Comparison of ENCODE assay signal across 21 mouse cellular contexts in the genomic region with DNA sequence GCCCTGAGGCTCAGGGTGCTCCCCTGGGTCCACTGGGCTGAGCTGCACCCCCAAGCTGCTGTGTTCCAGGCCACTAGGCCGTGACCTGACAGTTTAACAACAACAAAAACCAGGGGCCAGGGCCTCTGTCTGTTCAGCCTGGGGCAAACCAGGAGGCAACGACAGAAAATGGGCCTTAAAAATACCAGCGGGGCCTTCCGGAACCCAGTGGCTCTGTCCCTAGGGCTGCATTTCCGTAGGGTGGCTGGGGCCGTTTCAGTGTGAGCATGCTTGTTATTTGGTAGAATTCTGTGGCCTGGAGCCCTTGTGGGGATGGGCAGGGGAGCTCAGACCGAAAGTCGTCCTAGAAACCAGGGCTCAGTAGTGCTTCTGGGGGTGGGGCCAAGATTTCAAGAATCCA. TPM values are rescaled to one million over a fixed set of nuclear protein-coding genes. Genes with fewer than 3 reads are reported as not detected.
DNase-seq lines count a peak whose midpoint lies in the region; ATAC-seq and TF ChIP-seq lines count a peak whose summit lies in the region.
"Had no signal": no experiment of that assay in that cellular context is flagged by ENCODE, and none has a peak within 500 bp of the region (broad histone marks: within the 10 kb centered on the region; RNA-seq: fewer than 3 reads in every experiment).

No protein-coding gene starts in this region.

- no peak for ATAC-seq in hindbrain, embryonic 13.5 days (ENCODE audit: low FRiP score)
- ATAC-seq in hindbrain, embryonic 11.5 days (ENCODE audit: low FRiP score): no peak
- no peak for ATAC-seq in liver, embryonic 12.5 days
- ATAC-seq: forebrain, embryonic 16.5 days; intestine, embryonic 15.5 days; lung, postnatal 0 days; Patski had no signal

- dilution Hi-C loops in CH12.LX (cut with MboI; ENCODE audit: extremely low pct_ligation_motif_present, extremely low pct_unique_long_range_greater_than_20kb, low sequenced_read_pairs): no loop called here

- DNase-seq in hindbrain, embryonic 11.5 days (ENCODE audit: low spot score): no peak
- DNase-seq in A20 (ENCODE audit: low read depth, low spot score) (peak; percentile 89), CH12.LX (ENCODE audit: extremely low read depth) (peak; percentile 65)
- DNase-seq in layer of hippocampus, adult 18-20 months (ENCODE audit: low spot score in 2 of 2): no peak
- no peak for DNase-seq in lung, postnatal 25 days (ENCODE audit: low spot score)
- DNase-seq in lung, adult 18-20 months: no peak
- DNase-seq: cerebellum, postnatal 36 days; gastrocnemius, postnatal 14 days; right cerebral cortex, postnatal 25 days; thymus, postnatal 14 days had no signal

- H3K4me1 ChIP-seq in hindbrain, embryonic 13.5 days (replicated peaks): peaks cover 35% of the 10 kb centered on the region
- H3K4me1 ChIP-seq in hindbrain, embryonic 11.5 days (replicated peaks; ENCODE audit: control insufficient read depth, insufficient read depth, low read length): 0 out of 2 replicates have a peak, but pooled peaks cover 2% of the 10 kb centered on the region
- H3K4me1 ChIP-seq in CH12.LX (ENCODE audit: control insufficient read depth in 1 of 2, insufficient read depth in 2 of 2): peaks cover 23 to 56% of the 10 kb centered on the region in 2 experiments
- H3K4me1 ChIP-seq in liver, embryonic 12.5 days: peaks cover 51% of the 10 kb centered on the region

- in situ Hi-C loops in CH12.LX (cut with MboI; ENCODE audit: low pct_ligation_motif_present, low pct_unique_long_range_greater_than_20kb, low sequenced_read_pairs): loop anchor here (5.0 to 25.0 kb wide), 2 partner anchors 42 to 258 kb away; a partner anchor contains a TSS

- no peak for TF ChIP-seq RAD21 in CH12.LX (IDR thresholded peaks at IDR 0.05; ENCODE audit: low read depth, low read length)

- H3K27me3 ChIP-seq in hindbrain, embryonic 13.5 days: no peaks in the 10 kb centered on the region
- H3K27me3 ChIP-seq in hindbrain, embryonic 11.5 days (ENCODE audit: control insufficient read depth, insufficient read depth, low read length): no peaks in the 10 kb centered on the region
- no peaks in the 10 kb centered on the region for H3K27me3 ChIP-seq in CH12.LX (replicated peaks)
- no peaks in the 10 kb centered on the region for H3K27me3 ChIP-seq in liver, embryonic 12.5 days (replicated peaks)
- H3K27me3 ChIP-seq: heart, embryonic 13.5 days; intestine, embryonic 15.5 days; kidney, embryonic 15.5 days; limb, embryonic 13.5 days; Patski had no signal

- TF ChIP-seq EP300 in CH12.LX (IDR thresholded peaks at IDR 0.05; ENCODE audit: low read length): 0 out of 2 replicates have a peak, but pooled peaks have one; percentile 10

- peaks cover 59% of the 10 kb centered on the region for H3K79me2 ChIP-seq in CH12.LX (replicated peaks; ENCODE audit: control insufficient read depth, extremely low read depth, insufficient read depth, poor library complexity, severe bottlenecking)

- TF ChIP-seq POLR2A in CH12.LX (IDR thresholded peaks at IDR 0.05; ENCODE audit: low read depth, low read length): no peak

- WGBS in hindbrain, embryonic 13.5 days: 85% methylated on average over 8 of the region's 8 CpGs
- WGBS in hindbrain, embryonic 11.5 days: 88% methylated on average over 8 of the region's 8 CpGs
- WGBS in liver, embryonic 12.5 days (ENCODE audit: insufficient replicate concordance): 88% methylated on average over 8 of the region's 8 CpGs

- H3K36me3 ChIP-seq in hindbrain, embryonic 13.5 days: peaks cover 62% of the 10 kb centered on the region
- H3K36me3 ChIP-seq in hindbrain, embryonic 11.5 days (ENCODE audit: control insufficient read depth, insufficient read depth, low read length): peaks cover 42% of the 10 kb centered on the region
- peaks cover 52 to 60% of the 10 kb centered on the region in 2 experiments for H3K36me3 ChIP-seq in CH12.LX (replicated peaks in 1 of 2; ENCODE audit: control insufficient read depth in 1 of 2, insufficient read depth in 1 of 2, low read length in 1 of 2)
- peaks cover 68% of the 10 kb centered on the region for H3K36me3 ChIP-seq in liver, embryonic 12.5 days

- peak overlapping the region; percentile 39; the same call in 1 of the 2 replicates for H3K9ac ChIP-seq in hindbrain, embryonic 13.5 days
- no peak overlapping the region for H3K9ac ChIP-seq in hindbrain, embryonic 11.5 days (ENCODE audit: low read depth, low read length)
- peak overlapping the region; percentile 99 for H3K9ac ChIP-seq in CH12.LX (ENCODE audit: insufficient read depth, low read depth)
- H3K9ac ChIP-seq in liver, embryonic 12.5 days: 0 out of 2 replicates have a peak overlapping the region, but pooled peaks have one; percentile 15
- H3K9ac ChIP-seq: intestine, embryonic 15.5 days had no signal

- H3K4me3 ChIP-seq in hindbrain, embryonic 13.5 days: no peak overlapping the region
- no peak overlapping the region for H3K4me3 ChIP-seq in hindbrain, embryonic 11.5 days (ENCODE audit: low read depth, low read length)
- H3K4me3 ChIP-seq in CH12.LX (replicated peaks in 1 of 3; ENCODE audit: low read depth in 2 of 3, low read length in 2 of 3, poor library complexity in 1 of 3): peak overlapping the region in 1 of 3 experiments; percentile 1
- H3K4me3 ChIP-seq in liver, embryonic 12.5 days: no peak overlapping the region
- H3K4me3 ChIP-seq: heart, embryonic 13.5 days; intestine, embryonic 15.5 days; kidney, embryonic 15.5 days; left cerebral cortex, adult 2 months; myocyte had no signal

- no peak overlapping the region for H3K4me2 ChIP-seq in hindbrain, embryonic 13.5 days
- no peak overlapping the region for H3K4me2 ChIP-seq in hindbrain, embryonic 11.5 days (replicated peaks; ENCODE audit: low read depth, low read length)
- peak overlapping the region; percentile 82; the same call in 1 of the 2 replicates for H3K4me2 ChIP-seq in CH12.LX (ENCODE audit: insufficient read depth, low read depth, poor library complexity, severe bottlenecking)
- no peak overlapping the region for H3K4me2 ChIP-seq in liver, embryonic 12.5 days
- H3K4me2 ChIP-seq: heart, embryonic 13.5 days; intestine, embryonic 15.5 days; kidney, embryonic 15.5 days; limb, embryonic 13.5 days had no signal

- no peaks in the 10 kb centered on the region for H3K9me3 ChIP-seq in hindbrain, embryonic 13.5 days
- H3K9me3 ChIP-seq in hindbrain, embryonic 11.5 days (ENCODE audit: control insufficient read depth, low read length): no peaks in the 10 kb centered on the region
- peaks cover 15% of the 10 kb centered on the region for H3K9me3 ChIP-seq in CH12.LX (replicated peaks; ENCODE audit: low read length)
- H3K9me3 ChIP-seq in liver, embryonic 12.5 days (replicated peaks): peaks cover 12% of the 10 kb centered on the region
- H3K9me3 ChIP-seq: intestine, embryonic 15.5 days; kidney, embryonic 15.5 days; limb, embryonic 13.5 days had no signal

- no peak overlapping the region for H3K27ac ChIP-seq in hindbrain, embryonic 13.5 days
- no peak overlapping the region for H3K27ac ChIP-seq in hindbrain, embryonic 11.5 days (ENCODE audit: low read depth, low read length)
- peak overlapping the region; percentile 96 for H3K27ac ChIP-seq in CH12.LX (ENCODE audit: insufficient read depth, low read depth)
- H3K27ac ChIP-seq in liver, embryonic 12.5 days: 0 out of 2 replicates have a peak overlapping the region, but pooled peaks have one; percentile 33
- H3K27ac ChIP-seq: heart, embryonic 13.5 days; intestine, embryonic 15.5 days; left cerebral cortex, adult 2 months; limb, embryonic 13.5 days had no signal

- no peak for TF ChIP-seq CTCF in CH12.LX (conservative IDR thresholded peaks at IDR 0.05 in 1 of 2, IDR thresholded peaks at IDR 0.05 in 1 of 2; ENCODE audit: low read depth in 2 of 2, low read length in 2 of 2)

TF ChIP-seq in CH12.LX, 34 proteins besides CTCF, POLR2A, EP300 and RAD21 (continues in another document):
- 0 out of 2 replicates have a peak, but pooled peaks have one; percentile 22 for TF ChIP-seq IRF4 (IDR thresholded peaks at IDR 0.05; ENCODE audit: low read depth, low read length)
- TF ChIP-seq USF1 (IDR thresholded peaks at IDR 0.05; ENCODE audit: low read depth, low read length): no peak
- TF ChIP-seq ELF1 (IDR thresholded peaks at IDR 0.05; ENCODE audit: low read depth, low read length): peak; percentile 61; the same call in 1 of the 2 replicates

RNA-seq across cellular contexts. Expression of a gene that starts 3.6 kb away (rescaled TPM):
- 60.9 and 62.5 TPM in 2 replicates for polyA plus RNA-seq in hindbrain, embryonic 13.5 days (2015; fragmentation: Nextera tagmentation; extraction: Ambion mirVana)
- polyA plus RNA-seq in hindbrain, embryonic 11.5 days (2014; fragmentation: Nextera tagmentation; extraction: Ambion mirVana): 110 and 130 TPM in 2 replicates
- total RNA-seq in CH12.LX (2012; rRNA removed): 179 and 207 TPM in 2 replicates
- total RNA-seq in CH12.LX (2014; rRNA removed): 139 and 146 TPM in 2 replicates
- polyA plus RNA-seq in CH12.LX (2012; ENCODE audit: insufficient read length, low read depth): 208 and 223 TPM in 2 replicates
- polyA plus RNA-seq in liver, embryonic 12.5 days (2016; fragmentation: Nextera tagmentation; extraction: Ambion mirVana): 110 and 115 TPM in 2 replicates
- total RNA-seq in layer of hippocampus, adult 18-20 months (2021): 10 to 100 TPM; 27.1 to 27.3 TPM

RNA-seq across cellular contexts. Expression of a gene that starts 23.2 kb away (rescaled TPM):
- 575 and 577 TPM in 2 replicates for polyA plus RNA-seq in hindbrain, embryonic 13.5 days (2015; fragmentation: Nextera tagmentation; extraction: Ambion mirVana)
- 466 and 480 TPM in 2 replicates for polyA plus RNA-seq in hindbrain, embryonic 11.5 days (2014; fragmentation: Nextera tagmentation; extraction: Ambion mirVana)
- total RNA-seq in CH12.LX (2012; rRNA removed) (466 and 529 TPM in 2 replicates), CH12.LX (2014; rRNA removed) (442 and 444 TPM in 2 replicates)
- 206 and 248 TPM in 2 replicates for polyA plus RNA-seq in CH12.LX (2012; ENCODE audit: insufficient read length, low read depth)
- 594 and 628 TPM in 2 replicates for polyA plus RNA-seq in liver, embryonic 12.5 days (2016; fragmentation: Nextera tagmentation; extraction: Ambion mirVana)
- 100 to 1,000 TPM; 410 to 413 TPM for total RNA-seq in layer of hippocampus, adult 18-20 months (2021)

RNA-seq across cellular contexts. Expression of a gene that starts 30.4 kb away (rescaled TPM):
- polyA plus RNA-seq in hindbrain, embryonic 13.5 days (2015; fragmentation: Nextera tagmentation; extraction: Ambion mirVana): 230 TPM in 2 replicates
- 227 and 240 TPM in 2 replicates for polyA plus RNA-seq in hindbrain, embryonic 11.5 days (2014; fragmentation: Nextera tagmentation; extraction: Ambion mirVana)
- total RNA-seq in CH12.LX (2012; rRNA removed): 61.9 and 67.0 TPM in 2 replicates
- total RNA-seq in CH12.LX (2014; rRNA removed): 48.7 and 51.5 TPM in 2 replicates
- 131 and 133 TPM in 2 replicates for polyA plus RNA-seq in CH12.LX (2012; ENCODE audit: insufficient read length, low read depth)
- polyA plus RNA-seq in liver, embryonic 12.5 days (2016; fragmentation: Nextera tagmentation; extraction: Ambion mirVana): 134 and 140 TPM in 2 replicates
- 100 to 1,000 TPM; 159 to 162 TPM for total RNA-seq in layer of hippocampus, adult 18-20 months (2021)

RNA-seq across cellular contexts. Expression of a gene that starts 42.3 kb away (rescaled TPM):
- 14.8 and 16.5 TPM in 2 replicates for polyA plus RNA-seq in hindbrain, embryonic 13.5 days (2015; fragmentation: Nextera tagmentation; extraction: Ambion mirVana)
- 13.4 and 14.7 TPM in 2 replicates for polyA plus RNA-seq in hindbrain, embryonic 11.5 days (2014; fragmentation: Nextera tagmentation; extraction: Ambion mirVana)
- total RNA-seq in CH12.LX (2012; rRNA removed): 8.4 and 8.5 TPM in 2 replicates
- 4.9 and 6.6 TPM in 2 replicates for total RNA-seq in CH12.LX (2014; rRNA removed)
- 4.7 and 5.9 TPM in 2 replicates for polyA plus RNA-seq in CH12.LX (2012; ENCODE audit: insufficient read length, low read depth)
- polyA plus RNA-seq in liver, embryonic 12.5 days (2016; fragmentation: Nextera tagmentation; extraction: Ambion mirVana): 2.1 TPM in 2 replicates
- total RNA-seq in layer of hippocampus, adult 18-20 months (2021): 10 to 100 TPM; 17.9 to 19.1 TPM

Comparison
In these comparisons a context has a peak if more than half of its experiments do, and no peak if none do; other contexts are left out.
1. H3K27ac ChIP-seq: peak in CH12.LX (single experiment) and liver, embryonic 12.5 days (single experiment); none in hindbrain, embryonic 13.5 days (single experiment) and hindbrain, embryonic 11.5 days (single experiment).
2. DNase-seq: peak in A20 (single experiment) and CH12.LX (single experiment); none in hindbrain, embryonic 11.5 days (single experiment), layer of hippocampus, adult 18-20 months (0 of 2), lung, postnatal 25 days (single experiment) and lung, adult 18-20 months (0 of 2).